Mouse (Mus musculus): ENCODE measurements around the gene Ermn.

GRCm38 (mm10) chr2:58052821-58053581 is at the start of gene Ermn:
- no peak for TF ChIP-seq CTCF (IDR thresholded peaks at IDR 0.05; ENCODE audit: insufficient read depth, low read depth, low read length)
- TF ChIP-seq POLR2A (IDR thresholded peaks at IDR 0.05; ENCODE audit: insufficient read depth, low read depth, low read length), result no peak
